Mouse (Mus musculus) kidney, embryonic 14.5 days (tissue): ENCODE measurements around the gene Abat. TPM values are rescaled to one million over a fixed set of nuclear protein-coding genes. Genes with fewer than 3 reads are reported as not detected.

Experiments
- ATAC-seq: fragments of 200-750 bp; cut with Nextera tagmentation; 2 replicates; pipeline ENCODE4 v1.8.0; 2017; ENCODE audit warnings: moderate number of reproducible peaks, mild to moderate bottlenecking, moderate TSS enrichment, moderate library complexity; ENCODE audit not compliant: low FRiP score, low TSS enrichment
- H3K27ac ChIP-seq: fragments of 300-500 bp; sonication (generic); 2 replicates; pipeline ENCODE4 v1.5.1; 2014; ENCODE audit warnings: low read depth, mild to moderate bottlenecking, low read length, moderate library complexity, mixed read lengths
- H3K27me3 ChIP-seq: fragments of 300-500 bp; sonication (generic); 2 replicates; pipeline ENCODE4 v1.6.1; 2014; ENCODE audit warnings: mild to moderate bottlenecking, low read length; ENCODE audit not compliant: control insufficient read depth, insufficient read depth
- H3K36me3 ChIP-seq: fragments of 300-500 bp; sonication (generic); 2 replicates; pipeline ENCODE4 v1.6.1; 2014; ENCODE audit warnings: low read length, mixed read lengths; ENCODE audit not compliant: control insufficient read depth, insufficient read depth
- H3K4me1 ChIP-seq: fragments of 300-500 bp; sonication (generic); 2 replicates; pipeline ENCODE4 v1.6.1; 2014; ENCODE audit warnings: low read length, mixed read lengths; ENCODE audit not compliant: control insufficient read depth, insufficient read depth
- H3K4me2 ChIP-seq: fragments of 300-500 bp; sonication (generic); replicated peaks from 2 replicates; pipeline ENCODE4 v1.6.1; 2014; ENCODE audit warnings: low read depth, mild to moderate bottlenecking, low read length
- H3K4me3 ChIP-seq: fragments of 300-500 bp; sonication (generic); 2 replicates; pipeline ENCODE4 v1.5.1; 2014; ENCODE audit warnings: mild to moderate bottlenecking, low read length
- H3K9ac ChIP-seq: fragments of 300-500 bp; sonication (generic); 2 replicates; pipeline ENCODE4 v1.6.1; 2014; ENCODE audit warnings: low read depth, mild to moderate bottlenecking, low read length, moderate library complexity
- H3K9me3 ChIP-seq: fragments of 300-500 bp; sonication (generic); 2 replicates; pipeline ENCODE4 v1.6.1; 2016; ENCODE audit warnings: low read length; ENCODE audit not compliant: control insufficient read depth
- WGBS: fragments of 180-500 bp; shearing (Covaris S2); extraction: QIAGEN DNeasy Blood & Tissue Kit; methylation state at CpG from one replicate; pipeline ENCODE4 v1.1.7; 2014; 5-methylcytosine and 5-hydroxymethylcytosine counted together
- polyA plus RNA-seq: library from polyadenylated mRNA; unstranded; fragments of >200 nt; fragmentation: Nextera tagmentation; extraction: Ambion mirVana; gene quantifications from 2 replicates; pipeline ENCODE4 v1.2.1, GENCODE M21; 2014

Gene Abat
- polyA plus RNA-seq, 1 experiment from 2014 or later = 27.2 TPM

- no peaks in the 10 kb centered on the region for H3K27me3 ChIP-seq
- ATAC-seq = no peak
- WGBS = 88% methylated on average over 6 of the region's 6 CpGs
Observed at GRCm38 (mm10) chr16:8645546-8645945, 132.3 kb downstream of the Abat start.

GRCm38 (mm10) chr16:8650007-8650406 is 136.8 kb downstream of the Abat start:
- peaks cover 89% of the 10 kb centered on the region for H3K36me3 ChIP-seq
- H3K27me3 ChIP-seq = no peaks in the 10 kb centered on the region
- H3K4me3 ChIP-seq = no peak overlapping the region
- no peaks in the 10 kb centered on the region for H3K9me3 ChIP-seq
- no peak overlapping the region for H3K9ac ChIP-seq
- ATAC-seq = no peak
- no peaks in the 10 kb centered on the region for H3K4me1 ChIP-seq
- H3K4me2 ChIP-seq = no peak overlapping the region
- 91% methylated on average over 3 of the region's 3 CpGs for WGBS
- H3K27ac ChIP-seq = no peak overlapping the region

More at GRCm38 (mm10) chr16:8645546-8645945, 132.3 kb downstream of the Abat start:
- Histone ChIP-seq H3K9me3 (no peaks in the 10 kb centered on the region), H3K36me3 (peaks cover 84% of the 10 kb centered on the region), H3K4me3 (no peak overlapping the region), H3K4me1 (no peaks in the 10 kb centered on the region), H3K27ac (no peak overlapping the region), H3K4me2 (no peak overlapping the region), H3K9ac (no peak overlapping the region)

GRCm38 (mm10) chr16:8655108-8655507 is 141.9 kb downstream of the Abat start:
- WGBS = 78% methylated on average over 6 of the region's 6 CpGs
- Histone ChIP-seq H3K36me3 (peaks cover 67% of the 10 kb centered on the region), H3K4me3 (no peak overlapping the region)

DNA sequence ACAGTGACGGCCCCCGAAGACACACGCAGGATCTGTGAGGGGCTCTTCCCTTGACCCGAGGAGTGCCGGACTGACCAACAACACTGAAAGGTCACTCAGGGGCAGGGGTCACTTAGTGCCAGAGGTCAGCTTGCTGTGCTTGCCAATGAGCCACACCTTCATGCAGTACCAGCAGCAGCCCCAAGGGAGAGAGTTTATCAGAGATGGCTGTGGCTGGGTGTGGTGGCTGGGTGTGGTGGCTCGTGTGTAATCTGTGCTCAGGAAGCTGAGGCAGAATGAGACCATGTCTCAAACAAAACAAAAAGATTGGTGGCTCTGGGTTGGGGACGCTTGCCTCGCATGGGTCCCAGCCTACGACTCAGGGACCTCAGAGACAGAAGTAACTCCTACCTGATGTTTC is 142.4 kb downstream of the Abat start:
- no peak overlapping the region for H3K9ac ChIP-seq
- no peaks in the 10 kb centered on the region for H3K9me3 ChIP-seq
- no peak overlapping the region for H3K4me2 ChIP-seq
- H3K36me3 ChIP-seq = peaks cover 69% of the 10 kb centered on the region
- WGBS = 88% methylated on average over 9 of the region's 9 CpGs
- no peaks in the 10 kb centered on the region for H3K4me1 ChIP-seq
- H3K27me3 ChIP-seq = no peaks in the 10 kb centered on the region
- no peak overlapping the region for H3K27ac ChIP-seq
- no peak for ATAC-seq
- H3K4me3 ChIP-seq = no peak overlapping the region

More at GRCm38 (mm10) chr16:8655108-8655507, 141.9 kb downstream of the Abat start:
- Histone ChIP-seq H3K27me3 (no peaks in the 10 kb centered on the region), H3K4me2 (no peak overlapping the region), H3K9me3 (no peaks in the 10 kb centered on the region), H3K27ac (no peak overlapping the region), H3K9ac (no peak overlapping the region), H3K4me1 (no peaks in the 10 kb centered on the region)
- no peak for ATAC-seq

DNA sequence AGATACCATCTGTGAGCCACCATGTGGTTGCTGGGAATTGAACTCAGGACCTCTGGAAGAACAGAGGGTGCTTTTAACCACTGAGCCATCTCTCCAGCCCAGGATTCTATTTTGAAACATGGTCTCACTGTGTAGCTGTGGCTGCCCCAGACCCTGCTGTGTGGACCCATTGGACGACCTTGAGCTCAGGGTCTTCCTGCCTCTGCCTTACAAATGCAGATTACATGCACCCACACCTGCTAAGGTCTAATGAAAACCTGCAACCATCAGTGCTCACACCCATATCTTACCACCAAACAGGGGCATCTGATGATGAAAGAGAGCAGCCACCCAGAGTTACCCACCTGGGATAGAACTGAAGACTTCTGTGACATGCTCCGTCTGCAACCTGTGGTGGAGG is 143.0 kb downstream of the Abat start:
- H3K27me3 ChIP-seq = no peaks in the 10 kb centered on the region
- no peaks in the 10 kb centered on the region for H3K4me1 ChIP-seq
- WGBS = 88% methylated on average over 2 of the region's 2 CpGs
- peaks cover 67% of the 10 kb centered on the region for H3K36me3 ChIP-seq
- no peak overlapping the region for H3K27ac ChIP-seq
- no peak overlapping the region for H3K4me3 ChIP-seq
- H3K9me3 ChIP-seq = no peaks in the 10 kb centered on the region
- ATAC-seq = no peak
- no peak overlapping the region for H3K9ac ChIP-seq
- H3K4me2 ChIP-seq = no peak overlapping the region

- Histone ChIP-seq H3K27me3 (no peaks in the 10 kb centered on the region), H3K27ac (no peak overlapping the region), H3K36me3 (peaks cover 58% of the 10 kb centered on the region), H3K4me1 (no peaks in the 10 kb centered on the region), H3K4me3 (no peak overlapping the region), H3K9ac (no peak overlapping the region), H3K4me2 (no peak overlapping the region), H3K9me3 (no peaks in the 10 kb centered on the region)
- no peak for ATAC-seq
- 84% methylated on average over 4 of the region's 4 CpGs for WGBS
Observed at GRCm38 (mm10) chr16:8658349-8658748, 145.1 kb downstream of the Abat start.

DNA sequence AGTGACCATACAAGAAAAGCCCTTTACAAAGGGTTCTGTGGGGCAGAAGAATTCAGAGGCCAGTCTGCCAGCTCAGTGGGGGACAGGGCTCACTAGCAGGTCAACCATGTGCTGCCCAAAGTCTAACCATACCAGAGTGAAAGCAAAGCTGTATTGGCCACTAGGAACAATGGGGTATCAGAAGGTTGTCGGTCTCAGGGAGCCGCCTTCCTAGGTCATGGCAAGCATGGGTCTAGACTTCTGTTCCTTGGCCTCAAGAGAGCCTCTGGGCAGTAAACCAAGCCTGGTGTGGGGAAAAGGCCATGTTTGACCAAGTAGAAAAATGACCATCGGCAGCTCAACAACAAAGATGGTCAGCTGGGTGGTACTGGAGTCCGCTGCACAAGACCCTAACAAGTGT is 145.5 kb downstream of the Abat start:
- Histone ChIP-seq H3K27me3 (no peaks in the 10 kb centered on the region), H3K4me2 (no peak overlapping the region), H3K27ac (no peak overlapping the region), H3K9me3 (no peaks in the 10 kb centered on the region), H3K4me3 (no peak overlapping the region), H3K9ac (no peak overlapping the region), H3K36me3 (peaks cover 55% of the 10 kb centered on the region), H3K4me1 (no peaks in the 10 kb centered on the region)
- WGBS = 93% methylated on average over 4 of the region's 4 CpGs
- ATAC-seq = no peak

DNA sequence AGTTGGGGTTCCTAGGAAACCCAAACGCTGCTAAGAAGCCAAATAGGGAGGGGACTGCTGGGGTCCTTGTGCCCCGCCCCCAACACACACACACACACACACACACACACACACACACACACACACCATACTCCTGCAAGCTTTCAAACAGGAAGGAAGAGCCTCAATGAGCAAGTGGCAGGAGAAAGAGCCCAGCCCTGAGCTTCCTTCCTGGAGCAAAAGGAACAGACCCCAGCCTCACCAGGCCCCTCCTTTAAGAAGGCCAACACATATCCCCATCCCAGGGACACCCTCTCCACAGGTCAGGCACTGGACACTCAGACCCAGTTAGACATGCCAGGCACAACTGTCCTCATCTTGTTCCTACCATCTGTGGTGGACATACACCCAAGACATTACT is 149.8 kb downstream of the Abat start:
- WGBS = 87% methylated on average over 2 of the region's 2 CpGs
- H3K27ac ChIP-seq = no peak overlapping the region
- no peak for ATAC-seq

DNA sequence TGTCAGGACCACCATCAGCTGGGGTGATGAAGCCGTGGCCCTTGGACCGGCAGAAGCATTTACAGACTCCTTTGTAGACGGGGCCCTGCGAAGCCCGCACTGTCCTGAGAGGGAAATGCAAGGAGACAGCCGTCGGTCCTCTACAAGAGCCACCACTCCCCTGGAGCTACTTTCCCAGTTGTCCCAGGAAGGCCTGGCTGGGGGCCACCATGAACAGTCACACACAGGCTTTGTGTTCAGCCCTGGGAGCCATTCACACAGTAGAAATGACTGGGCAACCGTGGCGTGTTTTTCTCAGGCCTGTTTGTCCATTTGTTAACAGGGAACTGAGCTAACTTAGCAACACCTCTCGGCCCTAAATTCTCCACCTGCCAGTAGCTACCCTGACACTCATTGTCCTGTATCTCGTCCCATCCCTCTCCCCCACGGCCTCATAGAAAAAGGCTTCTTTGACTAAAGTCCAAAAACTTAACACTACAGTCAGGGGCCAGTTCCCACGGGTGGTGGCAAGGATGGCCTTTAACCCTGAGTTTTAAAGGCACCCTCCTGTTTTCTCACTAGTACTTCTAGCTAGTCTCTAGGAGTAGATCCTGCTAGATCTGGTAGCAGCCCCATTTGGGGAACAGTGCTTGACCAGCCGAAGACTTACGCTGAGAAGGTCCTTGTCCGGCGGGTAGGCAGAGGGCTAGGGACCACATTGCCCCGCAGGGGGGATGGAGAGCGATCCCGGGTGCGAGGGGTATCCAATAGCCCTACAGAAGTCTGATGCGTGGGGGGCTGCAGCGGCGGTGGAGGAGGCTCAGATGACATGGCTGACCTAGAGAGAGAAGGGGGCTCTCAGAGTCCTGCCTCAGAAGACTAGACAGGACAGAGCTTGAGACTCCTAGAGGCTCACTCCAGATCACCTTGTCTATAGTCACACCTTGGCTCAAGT is 150.6 kb downstream of the Abat start:
- ATAC-seq = no peak
- Histone ChIP-seq H3K4me2 (no peak overlapping the region), H3K9ac (no peak overlapping the region), H3K27me3 (no peaks in the 10 kb centered on the region), H3K27ac (no peak overlapping the region), H3K36me3 (peaks cover 25% of the 10 kb centered on the region), H3K4me3 (no peak overlapping the region), H3K4me1 (peaks cover 9% of the 10 kb centered on the region), H3K9me3 (no peaks in the 10 kb centered on the region)
- 78% methylated on average over 24 of the region's 24 CpGs for WGBS

More for the DNA sequence above, 149.8 kb downstream of the Abat start:
- H3K4me3 ChIP-seq = no peak overlapping the region
- no peaks in the 10 kb centered on the region for H3K27me3 ChIP-seq
- no peak overlapping the region for H3K9ac ChIP-seq
- H3K4me1 ChIP-seq = peaks cover 8% of the 10 kb centered on the region
- H3K9me3 ChIP-seq = no peaks in the 10 kb centered on the region
- peaks cover 33% of the 10 kb centered on the region for H3K36me3 ChIP-seq
- no peak overlapping the region for H3K4me2 ChIP-seq
